Mouse (Mus musculus) midbrain, postnatal 0 days (tissue): ENCODE measurements around the gene Csf2rb. TPM values are rescaled to one million over a fixed set of nuclear protein-coding genes. Genes with fewer than 3 reads are reported as not detected.

Experiments used
- ATAC-seq: fragments of 200-750 bp; cut with Nextera tagmentation; 2 replicates; pipeline ENCODE4 v1.8.0; 2017; ENCODE audit warnings: moderate number of reproducible peaks, mild to moderate bottlenecking, moderate TSS enrichment, moderate library complexity; ENCODE audit not compliant: low FRiP score
- DNase-seq: peaks from one replicate; pipeline ENCODE4 v3.0.0-alpha.2; 2015; ENCODE audit warnings: low spot score
- H3K27ac ChIP-seq: fragments of 300-500 bp; sonication (generic); 2 replicates; pipeline ENCODE4 v1.5.1; 2014; ENCODE audit warnings: low read depth, mild to moderate bottlenecking, low read length, mixed read lengths
- H3K27me3 ChIP-seq: fragments of 300-500 bp; sonication (generic); 2 replicates; pipeline ENCODE4 v1.6.1; 2014; ENCODE audit warnings: low read length, control low read depth, mixed read lengths; ENCODE audit not compliant: insufficient read depth
- H3K36me3 ChIP-seq: fragments of 300-500 bp; sonication (generic); 2 replicates; pipeline ENCODE4 v1.6.1; 2014; ENCODE audit warnings: low read length, control low read depth, mixed read lengths; ENCODE audit not compliant: insufficient read depth
- H3K4me1 ChIP-seq: fragments of 300-500 bp; sonication (generic); 2 replicates; pipeline ENCODE4 v1.6.1; 2014; ENCODE audit warnings: mild to moderate bottlenecking, control low read depth, antibody characterized with exemption, low read length, mixed read lengths; ENCODE audit not compliant: insufficient read depth
- H3K4me2 ChIP-seq: fragments of 300-500 bp; sonication (generic); 2 replicates; pipeline ENCODE4 v1.6.1; 2014; ENCODE audit warnings: low read depth, mild to moderate bottlenecking, low read length, mixed read lengths; ENCODE audit not compliant: poor library complexity, severe bottlenecking
- H3K4me3 ChIP-seq: fragments of 300-500 bp; sonication (generic); 2 replicates; pipeline ENCODE4 v1.5.1; 2014; ENCODE audit warnings: low read depth, mild to moderate bottlenecking, low read length, moderate library complexity
- H3K9ac ChIP-seq: fragments of 300-500 bp; sonication (generic); replicated peaks from 2 replicates; pipeline ENCODE4 v1.6.1; 2014; ENCODE audit warnings: mild to moderate bottlenecking, low read length, moderate library complexity, mixed read lengths; ENCODE audit not compliant: poor library complexity, severe bottlenecking
- H3K9me3 ChIP-seq: fragments of 300-500 bp; sonication (generic); 2 replicates; pipeline ENCODE4 v1.6.1; 2016; ENCODE audit warnings: low read length, control low read depth
- CTCF ChIP-seq: IDR thresholded peaks from 2 replicates; pipeline ENCODE4 v1.5.1; 2016; ENCODE audit warnings: antibody characterized with exemption, mild to moderate bottlenecking
- WGBS: fragments of 180-500 bp; shearing (Covaris S2); extraction: QIAGEN DNeasy Blood & Tissue Kit; methylation state at CpG from one replicate; pipeline ENCODE4 v1.1.7; 2014; 5-methylcytosine and 5-hydroxymethylcytosine counted together
- polyA plus RNA-seq: library from polyadenylated mRNA; unstranded; fragments of >200 nt; fragmentation: Nextera tagmentation; extraction: Ambion mirVana; gene quantifications from 2 replicates; pipeline ENCODE4 v1.2.1, GENCODE M21; 2015
- total RNA-seq: library from RNA; depleted of rRNA; stranded (reverse); fragments of >200 nt; gene quantifications from 2 replicates; pipeline ENCODE4 v1.2.3, GENCODE M21; 2014

Gene Csf2rb
- total and polyA plus RNA-seq, 2 experiments from 2014 or later = 0.90 to 1.7 TPM

DNA sequence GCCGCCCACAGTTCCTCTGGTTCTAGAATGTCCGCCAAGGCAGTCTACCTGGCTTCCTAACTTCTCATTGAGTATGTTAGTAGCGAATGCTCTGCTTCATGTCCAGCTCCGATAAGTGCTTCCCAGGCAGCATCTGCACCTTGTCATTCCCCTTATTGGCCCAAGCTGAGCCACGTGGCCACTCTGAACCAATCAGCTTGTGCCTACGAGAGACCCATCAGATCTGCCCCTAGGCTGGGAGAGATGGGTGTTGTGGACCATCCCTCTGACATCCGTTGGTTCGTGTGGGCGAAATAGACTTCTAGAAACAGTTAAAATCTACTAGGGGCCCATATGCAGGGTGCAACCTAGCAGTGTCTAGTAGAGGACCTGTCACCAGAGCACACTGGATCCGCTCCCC lies 52.3 kb downstream of the Csf2rb start:
- Histone ChIP-seq H3K9ac (no peak overlapping the region), H3K4me3 (no peak overlapping the region), H3K36me3 (no peaks in the 10 kb centered on the region), H3K9me3 (no peaks in the 10 kb centered on the region), H3K4me1 (no peaks in the 10 kb centered on the region), H3K4me2 (no peak overlapping the region), H3K27me3 (no peaks in the 10 kb centered on the region), H3K27ac (no peak overlapping the region)
- WGBS = 89% methylated on average over 10 of the region's 10 CpGs
- no peak for TF ChIP-seq CTCF
- ATAC-seq (no peak), DNase-seq (no peak)

DNA sequence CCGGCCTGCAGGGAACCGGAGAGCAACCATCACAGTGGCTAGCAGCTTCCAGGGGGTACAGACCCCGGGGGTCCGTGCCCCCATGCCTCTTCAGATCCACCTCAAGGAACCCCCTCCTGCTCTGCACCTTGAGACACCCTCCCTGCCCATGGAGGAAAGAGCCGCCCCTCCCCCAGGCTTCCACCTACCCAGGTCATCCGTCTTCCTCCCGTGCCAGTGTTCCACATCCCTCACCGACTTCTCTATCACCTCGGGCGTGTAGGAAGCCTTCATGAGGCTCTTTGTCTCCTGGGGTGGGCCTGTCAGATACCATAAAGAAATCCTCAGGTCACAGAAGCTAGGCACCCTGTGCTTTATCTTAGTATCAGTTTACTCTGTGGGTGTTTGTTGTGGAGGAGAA lies 53.0 kb downstream of the Csf2rb start:
- Histone ChIP-seq H3K27me3 (no peaks in the 10 kb centered on the region), H3K4me1 (no peaks in the 10 kb centered on the region), H3K9ac (no peak overlapping the region), H3K9me3 (no peaks in the 10 kb centered on the region), H3K4me3 (no peak overlapping the region), H3K36me3 (no peaks in the 10 kb centered on the region), H3K27ac (no peak overlapping the region), H3K4me2 (no peak overlapping the region)
- TF ChIP-seq CTCF = no peak
- ATAC-seq (no peak), DNase-seq (no peak)
- 88% methylated on average over 10 of the region's 10 CpGs for WGBS

DNA sequence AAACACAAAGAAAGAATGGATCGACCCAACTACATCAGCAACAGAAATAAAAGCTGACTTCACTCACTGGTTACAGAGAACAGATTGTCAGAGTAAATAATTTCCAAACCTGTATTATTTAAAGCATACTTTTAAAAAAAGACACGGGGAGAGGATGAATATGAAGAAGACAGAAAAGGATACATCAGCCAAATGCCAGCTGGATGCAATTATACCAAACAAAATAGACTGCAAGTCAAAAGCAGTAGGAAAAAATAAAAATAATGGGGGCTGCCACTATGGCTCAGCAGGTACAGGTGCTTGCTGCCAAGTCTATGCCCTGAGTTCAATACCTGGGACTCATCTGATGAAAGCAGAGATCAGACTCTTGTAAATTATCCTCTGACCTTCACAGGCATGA lies 54.7 kb downstream of the Csf2rb start:
- DNase-seq (no peak), ATAC-seq (no peak)
- no peaks in the 10 kb centered on the region for H3K27me3 ChIP-seq
- TF ChIP-seq CTCF = no peak
- no peaks in the 10 kb centered on the region for H3K4me1 ChIP-seq
- H3K4me3 ChIP-seq = no peak overlapping the region
- no peak overlapping the region for H3K9ac ChIP-seq
- no peaks in the 10 kb centered on the region for H3K36me3 ChIP-seq
- WGBS = 71% methylated on average over 2 of the region's 2 CpGs
- no peak overlapping the region for H3K27ac ChIP-seq
- H3K9me3 ChIP-seq = no peaks in the 10 kb centered on the region
- no peak overlapping the region for H3K4me2 ChIP-seq

DNA sequence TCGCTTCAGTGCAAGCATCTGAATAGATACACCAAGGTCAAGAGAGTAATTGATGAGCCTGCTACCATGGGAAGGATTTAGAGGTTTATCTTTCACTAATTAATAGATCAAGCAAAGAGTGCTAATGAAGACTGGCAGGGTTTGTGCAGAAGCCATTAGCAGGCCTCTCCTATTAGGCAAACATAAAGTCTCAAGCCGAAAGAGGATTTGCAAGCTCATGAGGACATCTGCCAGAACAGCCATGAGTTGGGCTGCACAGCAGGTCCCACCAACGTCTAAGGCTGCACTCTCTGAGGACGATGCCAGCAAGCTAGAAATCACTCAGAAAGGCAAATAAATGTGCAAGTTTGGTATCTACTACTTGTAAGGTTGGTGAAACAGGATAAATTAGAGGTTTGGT lies 55.2 kb downstream of the Csf2rb start:
- Histone ChIP-seq H3K27ac (no peak overlapping the region), H3K4me2 (no peak overlapping the region), H3K27me3 (no peaks in the 10 kb centered on the region), H3K4me3 (no peak overlapping the region), H3K9me3 (no peaks in the 10 kb centered on the region), H3K4me1 (no peaks in the 10 kb centered on the region), H3K36me3 (no peaks in the 10 kb centered on the region), H3K9ac (no peak overlapping the region)
- no peak for TF ChIP-seq CTCF
- no peak for ATAC-seq
- 33% methylated on average over 4 of the region's 4 CpGs for WGBS
- peak; percentile 64 for DNase-seq

DNA sequence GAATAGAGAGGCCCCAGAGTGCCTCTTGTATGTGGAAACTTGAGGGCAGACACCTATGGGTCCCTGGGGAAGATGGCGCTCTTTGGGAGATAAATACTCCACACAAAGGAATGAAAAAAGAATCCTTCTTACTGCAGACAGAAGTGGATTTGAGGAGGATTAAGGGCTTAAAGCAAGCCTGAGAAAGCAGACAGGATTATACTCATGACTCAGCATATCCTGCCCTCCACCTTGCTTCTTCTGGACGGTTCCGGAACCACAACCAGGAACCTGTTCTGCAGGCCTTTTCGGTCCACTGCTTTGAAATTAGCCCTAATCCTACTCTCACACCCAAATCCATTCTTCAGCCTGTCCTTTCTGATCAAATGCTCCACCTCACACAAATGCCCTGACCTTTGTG lies 56.6 kb downstream of the Csf2rb start:
- H3K9me3 ChIP-seq = no peaks in the 10 kb centered on the region
- no peaks in the 10 kb centered on the region for H3K4me1 ChIP-seq
- H3K36me3 ChIP-seq = no peaks in the 10 kb centered on the region
- H3K27me3 ChIP-seq = 0 out of 2 replicates have a peak, but pooled peaks cover 4% of the 10 kb centered on the region
- DNase-seq = no peak
- no peak overlapping the region for H3K4me3 ChIP-seq
- no peak overlapping the region for H3K9ac ChIP-seq
- no peak for TF ChIP-seq CTCF
- WGBS = 69% methylated on average over 4 of the region's 4 CpGs
- H3K4me2 ChIP-seq = no peak overlapping the region
- no peak overlapping the region for H3K27ac ChIP-seq
- ATAC-seq = no peak

DNA sequence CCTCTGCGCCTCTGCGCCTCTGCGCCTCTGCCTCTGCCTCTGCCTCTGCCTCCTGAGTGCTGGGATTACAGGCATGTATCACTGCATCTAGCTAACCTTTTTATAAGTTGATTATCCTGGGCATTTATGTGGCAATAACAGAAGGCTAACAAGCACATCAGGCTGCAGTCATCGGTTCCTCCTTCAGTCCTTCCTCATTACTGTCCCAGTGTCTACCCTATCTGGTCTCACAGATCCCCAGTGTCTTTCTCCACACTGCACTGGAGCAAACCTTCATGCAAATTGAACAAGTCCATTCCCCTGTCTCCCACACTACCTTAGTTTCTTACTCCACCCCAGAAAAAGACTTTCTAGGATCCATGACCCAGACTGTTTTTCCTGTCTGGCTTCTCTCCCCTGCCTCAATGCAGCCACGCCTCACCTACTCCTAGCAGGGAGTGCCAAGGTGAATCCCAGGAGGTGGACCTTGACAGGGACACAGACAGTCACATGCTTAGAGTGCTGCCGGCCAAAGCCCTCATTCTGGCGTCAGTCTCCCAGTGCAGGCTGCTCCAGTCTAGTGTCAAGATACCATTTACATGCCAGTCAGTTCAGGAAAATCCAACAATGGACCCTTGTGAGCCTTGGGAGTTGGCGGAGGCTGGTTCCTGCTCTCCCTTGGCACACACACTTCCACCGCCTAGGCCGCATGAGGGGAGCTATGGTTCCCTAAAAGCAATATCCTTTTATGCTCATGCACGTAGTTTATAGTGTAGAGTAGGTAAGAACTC lies 58.1 kb downstream of the Csf2rb start:
- WGBS = 75% methylated on average over 11 of the region's 11 CpGs
- TF ChIP-seq CTCF = no peak
- no peak overlapping the region for H3K4me3 ChIP-seq

More for the DNA sequence above, 58.1 kb downstream of the Csf2rb start:
- 0 out of 2 replicates have a peak, but pooled peaks cover 4% of the 10 kb centered on the region for H3K27me3 ChIP-seq
- no peak overlapping the region for H3K4me2 ChIP-seq
- no peak overlapping the region for H3K9ac ChIP-seq
- DNase-seq = peak; percentile 86
- peak; percentile 90 for ATAC-seq
- H3K27ac ChIP-seq = peak overlapping the region; percentile 69
- H3K9me3 ChIP-seq = no peaks in the 10 kb centered on the region
- H3K36me3 ChIP-seq = no peaks in the 10 kb centered on the region
- H3K4me1 ChIP-seq = no peaks in the 10 kb centered on the region
